Mouse (Mus musculus) neural tube, embryonic 10.5 days (tissue): ENCODE measurements around the gene Lrrc66.

Experiments used
- DNase-seq: peaks from one replicate; pipeline ENCODE4 v3.0.0-alpha.2; 2017; ENCODE audit warnings: low spot score; ENCODE audit errors: extremely low spot score

Lrrc66 gene

DNA sequence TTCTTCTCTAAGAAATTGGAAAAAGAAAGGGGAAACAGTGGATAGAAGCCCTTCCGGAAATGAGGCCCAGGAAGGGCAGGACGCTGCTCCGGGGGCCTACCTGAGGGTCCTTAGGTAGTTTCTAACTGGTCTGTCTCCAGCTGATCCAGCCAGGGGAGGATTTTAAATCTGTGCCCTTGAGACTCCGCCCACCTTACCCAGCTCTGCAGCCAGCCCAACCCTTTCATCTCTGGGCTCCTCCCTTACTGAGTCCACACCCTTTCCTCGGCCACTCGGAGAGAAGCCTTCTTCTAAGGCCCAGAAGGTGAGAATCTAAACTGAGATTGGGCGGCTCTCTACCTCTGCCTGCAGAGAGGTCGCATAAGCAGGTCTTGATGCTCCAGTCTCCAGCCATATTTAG is at the start of gene Lrrc66:
Lrrc66 (minus strand) TSS at position 236 of the 400 bp plus-strand sequence.
- DNase-seq: no peak

DNA sequence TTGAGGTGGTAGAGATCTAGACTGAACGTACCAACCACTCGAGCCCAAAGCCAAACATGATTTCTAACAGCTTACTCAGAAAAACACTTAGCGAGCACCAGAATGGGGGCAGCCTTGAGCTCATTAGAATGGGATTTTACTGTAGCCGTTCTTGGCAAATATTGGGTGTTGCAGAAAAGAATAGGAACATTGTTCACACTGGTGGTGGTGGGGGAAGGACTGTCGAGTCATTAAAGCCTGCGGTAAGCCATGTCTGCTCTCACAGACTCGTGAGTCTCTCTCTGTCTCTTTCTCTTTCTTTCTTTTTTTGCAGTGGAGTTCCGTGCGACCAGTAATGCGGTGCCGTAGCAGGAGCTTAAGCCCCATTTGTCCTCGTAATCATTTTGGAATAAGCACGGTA is 44.3 kb upstream of the Lrrc66 start:
- no peak for DNase-seq

DNA sequence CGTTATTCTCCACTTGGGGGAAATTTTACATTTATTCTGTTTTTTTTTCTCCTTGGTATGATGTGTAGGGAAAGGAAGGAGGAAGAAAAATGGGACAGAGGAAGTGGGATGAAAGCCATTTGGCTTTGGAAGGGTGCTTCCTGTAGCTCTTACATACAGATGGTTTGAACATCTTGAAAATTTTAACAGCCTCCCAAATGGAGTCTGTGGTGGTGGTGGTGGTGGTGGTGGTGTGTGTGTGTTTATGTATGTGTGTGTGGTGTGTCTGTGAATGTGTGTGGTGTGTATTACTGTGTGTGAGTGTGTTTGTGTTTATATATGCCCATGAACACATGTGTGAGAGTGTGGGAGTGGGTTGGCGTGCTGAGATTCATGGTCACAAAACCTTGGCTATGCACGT is 43.3 kb upstream of the Lrrc66 start:
- no peak for DNase-seq

DNA sequence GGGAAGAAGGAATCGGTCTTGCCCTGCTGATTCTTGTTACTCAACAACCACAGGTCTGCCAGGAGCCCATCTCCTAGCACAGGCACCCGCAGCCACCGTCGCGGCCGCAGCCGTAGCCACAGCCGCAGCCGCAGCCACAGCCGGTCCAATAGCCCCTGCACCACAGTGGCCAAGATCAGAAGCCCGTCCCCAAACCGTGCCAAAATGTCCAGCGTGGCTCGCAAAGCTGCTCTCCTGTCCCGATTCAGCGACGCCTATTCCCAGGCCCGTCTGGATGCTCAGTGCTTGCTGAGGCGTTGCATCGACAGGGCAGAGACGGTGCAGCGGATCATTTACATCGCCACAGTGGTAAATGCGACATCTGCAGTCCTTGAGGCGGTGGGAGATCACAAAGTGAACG is 37.1 kb upstream of the Lrrc66 start:
- DNase-seq: no peak

DNA sequence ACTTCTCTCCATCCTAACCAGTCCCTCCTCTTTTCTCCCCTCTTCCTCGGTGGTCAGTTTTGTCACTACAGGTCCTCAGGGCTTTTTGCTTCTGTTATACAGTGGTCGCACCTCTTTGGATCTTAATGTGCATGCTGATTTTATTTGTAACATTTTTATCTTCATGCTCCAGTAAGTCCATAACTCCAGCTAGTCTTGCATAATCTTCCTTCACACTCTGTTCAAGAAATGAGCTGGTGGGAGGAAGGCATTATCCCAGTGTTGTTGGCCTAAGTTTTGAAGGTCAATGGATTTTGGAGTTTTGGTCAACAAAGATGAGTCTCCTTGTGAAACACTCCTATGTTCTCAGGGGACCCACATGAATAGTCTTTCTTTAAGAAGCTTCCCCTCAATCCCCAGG is 35.6 kb upstream of the Lrrc66 start:
- no peak for DNase-seq

DNA sequence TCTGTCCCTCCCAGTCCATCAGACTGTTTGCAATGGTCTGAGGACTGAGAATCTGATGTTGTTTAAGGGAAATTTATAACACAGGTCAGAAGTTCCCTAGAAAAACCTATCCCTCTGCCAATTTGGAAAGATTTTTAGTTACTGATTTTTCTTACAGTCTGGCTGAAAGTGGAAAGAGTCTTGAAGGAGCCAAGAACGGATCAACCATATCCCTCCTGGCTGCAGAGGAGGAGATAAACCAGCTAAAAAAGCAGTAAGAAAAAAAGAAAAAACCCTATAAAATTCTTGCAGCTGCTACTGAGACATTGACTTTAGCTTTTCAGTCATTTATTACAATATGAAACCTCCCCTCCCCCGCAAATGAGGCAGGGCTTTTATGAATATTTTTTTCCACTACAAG is 34.4 kb upstream of the Lrrc66 start:
- no peak for DNase-seq

DNA sequence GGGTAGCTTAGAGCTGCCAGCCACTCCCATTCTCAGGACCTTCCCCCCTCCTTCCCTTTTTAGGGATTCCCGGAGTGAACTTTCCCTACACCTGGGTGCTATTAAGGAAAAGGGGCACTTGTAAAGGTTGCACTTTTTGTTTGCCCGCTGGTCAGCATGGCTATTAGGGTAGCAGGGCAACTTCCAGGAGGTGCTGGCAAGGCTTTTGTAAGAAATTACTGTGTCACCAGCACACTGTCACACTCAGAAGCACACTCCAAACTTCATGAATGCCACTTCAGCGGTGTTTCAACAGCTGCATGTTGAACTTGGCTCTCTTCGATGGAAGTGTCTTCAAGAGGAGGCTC is 19.5 kb upstream of the Lrrc66 start:
- peak; percentile 50 for DNase-seq

DNA sequence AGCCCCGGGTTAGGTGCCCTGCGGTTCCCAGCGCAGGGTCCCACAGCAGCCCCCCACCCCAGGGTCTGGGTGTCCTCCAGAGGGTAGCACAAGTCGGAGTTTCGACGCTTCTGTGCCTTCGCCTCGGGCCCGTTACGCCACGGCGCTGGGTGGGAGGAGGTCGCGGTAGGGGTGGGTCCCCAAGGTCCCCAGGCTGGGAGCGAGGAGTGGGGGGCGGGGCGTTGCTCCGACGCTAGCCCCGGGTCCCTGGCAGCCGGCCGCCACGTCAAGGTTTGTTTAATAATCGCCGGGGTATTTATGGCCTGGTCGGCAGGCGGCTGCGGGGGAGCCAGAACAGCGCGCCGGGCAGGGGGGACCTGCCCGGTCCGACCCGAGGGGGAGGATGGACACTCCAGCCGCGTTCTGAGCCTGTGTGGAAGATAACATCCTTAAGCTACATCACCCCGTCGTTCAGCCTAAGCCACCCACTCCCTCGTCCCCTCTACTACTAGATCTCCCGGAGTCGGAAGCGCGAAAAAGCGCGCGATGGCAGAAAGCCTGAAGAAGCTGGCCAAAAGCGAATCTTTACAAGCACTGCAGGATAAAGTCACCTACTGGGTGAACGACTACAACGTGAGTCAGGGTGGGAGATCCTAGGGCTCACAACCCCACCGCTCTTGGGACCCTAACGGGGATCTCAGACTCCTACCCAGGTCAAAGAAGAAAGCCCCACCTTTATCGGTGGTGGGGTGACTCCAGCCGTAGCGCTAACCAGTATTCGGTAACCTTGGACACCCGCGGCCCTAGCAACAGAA is 18.9 kb upstream of the Lrrc66 start, which contains the start of gene Spata18:
Spata18 (plus strand) TSS at position 319 of the 794 bp plus-strand sequence.
- DNase-seq: peak; percentile 59

DNA sequence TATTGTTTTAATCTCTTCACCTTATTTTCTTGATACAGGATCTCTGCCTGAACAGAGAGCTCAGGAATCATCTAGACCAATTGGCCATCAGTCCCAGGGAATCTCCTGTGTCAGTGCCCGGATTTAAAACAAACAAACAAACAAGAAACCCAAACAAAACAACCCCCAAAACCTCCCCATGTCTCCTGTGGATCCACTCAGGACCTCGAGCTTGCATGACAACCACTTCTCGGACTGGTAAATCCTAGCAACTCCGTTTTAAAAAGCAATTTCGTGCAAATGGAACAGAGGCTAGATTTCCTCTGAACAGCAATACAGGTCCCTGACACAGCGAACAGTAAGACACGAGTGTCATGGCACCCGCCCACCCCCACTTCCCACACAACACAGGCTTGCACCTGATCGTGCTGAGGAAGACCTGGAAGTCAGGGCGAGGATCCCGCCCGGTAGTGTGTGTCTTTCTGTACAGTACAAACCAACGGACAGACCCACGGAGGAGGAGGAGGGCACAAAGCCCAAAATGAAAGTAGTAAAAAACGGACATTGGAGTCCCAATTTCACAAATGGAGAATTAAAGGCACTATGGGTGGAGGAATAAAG is 18.1 kb upstream of the Lrrc66 start:
- peak; percentile 54 for DNase-seq

DNA sequence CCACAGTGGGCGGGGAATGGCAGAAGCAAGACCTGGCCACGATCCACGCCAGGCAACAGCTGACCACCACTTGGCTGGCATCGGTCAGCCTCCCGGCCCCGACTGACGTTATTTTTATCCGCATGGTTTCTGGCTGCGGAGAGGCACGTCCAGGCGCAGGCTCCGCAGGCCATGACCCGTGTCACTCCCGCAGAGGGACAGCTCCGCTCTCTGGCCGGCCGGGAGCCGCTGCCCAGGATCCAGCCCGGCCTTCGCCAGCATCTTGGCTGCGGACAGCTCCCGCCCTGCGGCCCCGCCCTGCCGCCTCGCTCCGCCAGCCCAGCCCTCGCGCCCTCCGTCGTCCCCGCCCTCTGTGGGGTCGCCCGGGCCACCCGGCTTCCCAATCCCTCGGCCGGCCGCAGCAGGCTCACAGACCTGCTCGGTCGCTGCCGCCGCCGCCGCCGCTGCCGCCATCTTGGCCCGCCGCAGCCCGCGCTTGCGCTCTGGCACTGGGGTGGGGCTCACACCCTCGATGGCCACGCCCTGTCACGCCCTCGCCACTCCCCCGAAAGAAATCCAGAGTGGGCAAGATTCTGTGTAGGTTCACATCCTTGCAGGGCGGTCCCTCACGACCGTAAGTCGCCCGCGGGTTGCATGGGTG is 15.1 kb upstream of the Lrrc66 start, which contains the start of gene Sgcb:
Sgcb (minus strand) TSS at position 530 of the 640 bp plus-strand sequence.
- peak; percentile 90 for DNase-seq

DNA sequence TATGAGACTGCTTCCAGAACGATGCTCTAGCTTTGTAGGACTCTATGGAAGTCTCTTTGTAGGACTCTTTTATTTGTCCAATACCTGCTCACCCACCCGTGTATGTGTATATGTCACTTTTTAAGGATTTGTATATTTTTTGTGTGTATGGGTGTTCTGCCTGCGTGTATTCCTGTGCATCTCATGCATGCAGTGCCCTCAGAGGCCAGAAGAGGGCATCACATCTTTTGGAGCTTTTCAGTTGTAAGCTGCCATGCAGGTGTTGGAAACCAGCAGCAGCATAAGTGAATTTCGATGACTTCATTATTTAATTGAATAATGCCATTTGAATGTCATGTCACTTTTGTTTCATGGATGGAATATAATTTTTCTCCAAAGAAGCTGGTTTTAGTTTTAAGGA is 9.8 kb upstream of the Lrrc66 start:
- DNase-seq: peak; percentile 36

DNA sequence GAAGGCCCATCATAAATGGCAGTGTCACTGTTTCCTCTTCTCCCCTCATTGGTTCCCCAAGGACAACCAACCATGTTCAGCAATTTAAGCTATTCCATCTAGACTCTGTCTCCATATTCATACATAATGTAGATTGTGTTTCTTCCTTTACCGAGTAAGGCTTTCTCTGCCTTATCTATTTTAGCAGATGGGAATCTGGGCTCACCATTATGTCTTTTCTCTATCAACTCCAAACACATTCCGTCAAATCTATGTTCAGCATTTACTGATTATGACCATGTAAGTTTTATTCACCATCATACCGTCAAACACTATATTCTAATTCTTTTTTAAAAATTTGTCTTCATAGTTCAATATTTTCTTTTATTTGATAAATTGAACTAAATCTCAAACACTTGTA is 8.7 kb upstream of the Lrrc66 start:
- no peak for DNase-seq

DNA sequence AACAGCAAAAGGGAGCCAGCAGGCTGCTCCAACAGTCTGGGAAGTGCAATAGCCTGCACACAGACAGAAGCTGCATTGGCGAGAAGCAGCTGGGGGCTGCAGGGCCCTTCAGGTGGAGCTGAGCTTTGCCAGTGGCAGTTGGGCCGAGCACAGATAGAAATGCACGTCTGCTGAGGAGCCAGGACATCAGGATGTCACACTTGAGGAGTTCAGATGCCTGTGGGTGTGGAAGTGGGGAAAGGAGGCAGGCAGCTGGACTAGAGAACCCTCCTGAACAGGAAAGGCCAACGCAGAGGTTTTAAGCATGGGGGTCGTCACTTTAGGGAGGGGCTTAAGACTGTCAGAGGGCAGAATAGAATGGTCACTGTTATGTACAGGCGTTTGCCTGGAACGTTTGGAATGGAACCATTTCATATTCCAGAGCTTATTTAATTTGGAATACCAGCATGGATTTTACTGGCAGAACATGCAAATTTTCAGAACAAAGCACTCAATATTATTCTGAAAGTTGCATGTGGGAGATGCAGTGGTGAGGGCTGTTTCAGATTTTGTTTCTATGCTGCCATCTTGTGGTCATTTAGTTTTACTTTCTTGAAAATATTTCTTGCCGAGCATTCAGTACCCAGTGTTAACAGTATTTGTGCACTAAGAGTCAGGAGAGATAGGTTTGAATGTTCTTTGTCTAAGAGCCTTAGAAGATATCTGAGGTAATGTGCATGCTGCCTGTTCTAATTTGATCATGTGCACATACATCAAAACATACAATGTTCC is 5.2 kb upstream of the Lrrc66 start:
- DNase-seq: no peak

DNA sequence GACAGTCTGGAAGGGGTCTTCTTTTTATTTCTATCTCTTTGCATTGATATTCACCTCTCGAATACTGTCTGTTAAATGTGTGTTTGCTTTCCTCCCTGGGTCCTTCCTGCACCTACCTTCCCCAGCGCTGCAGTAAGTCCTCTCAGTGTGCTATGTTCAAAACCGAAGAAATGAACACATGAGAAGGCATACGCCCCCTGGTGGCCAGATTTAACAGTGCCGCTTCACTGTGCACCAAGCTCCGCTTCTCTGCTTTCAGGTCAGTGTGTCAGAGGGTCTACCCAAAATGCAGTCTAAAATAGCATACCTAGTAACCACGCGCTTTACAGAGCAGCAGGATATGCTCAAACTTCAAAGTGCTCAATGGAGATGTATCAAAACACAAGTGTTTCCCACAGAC is 815 bp upstream of the Lrrc66 start:
- peak; percentile 77 for DNase-seq

DNA sequence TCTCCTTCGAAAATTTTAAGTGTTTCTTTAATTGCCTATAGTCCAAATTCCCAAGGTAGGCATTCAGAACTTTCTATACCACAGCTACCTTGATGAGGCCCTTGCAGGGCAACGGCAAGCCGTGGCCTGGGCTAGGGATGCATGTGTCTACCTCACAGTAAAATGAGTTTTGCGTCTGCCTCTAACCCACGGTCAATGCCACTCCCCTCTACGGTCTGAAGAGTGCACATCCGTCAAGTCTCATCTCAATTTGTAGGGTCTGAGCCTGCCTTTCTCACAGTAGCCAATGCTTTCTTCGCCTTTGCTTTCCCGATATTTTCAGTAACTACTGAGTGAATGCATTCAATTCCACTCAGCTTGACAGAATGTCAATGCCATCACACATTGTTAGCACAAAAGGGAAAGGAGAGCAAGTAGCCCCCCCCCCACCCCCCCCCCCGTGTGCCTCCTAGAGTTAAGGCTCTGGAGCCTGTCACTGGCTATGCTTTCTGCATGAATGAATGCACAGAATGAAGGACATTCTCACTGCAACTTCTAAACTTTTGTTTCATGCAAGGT is 1.2 kb downstream of the Lrrc66 start:
- DNase-seq: no peak

DNA sequence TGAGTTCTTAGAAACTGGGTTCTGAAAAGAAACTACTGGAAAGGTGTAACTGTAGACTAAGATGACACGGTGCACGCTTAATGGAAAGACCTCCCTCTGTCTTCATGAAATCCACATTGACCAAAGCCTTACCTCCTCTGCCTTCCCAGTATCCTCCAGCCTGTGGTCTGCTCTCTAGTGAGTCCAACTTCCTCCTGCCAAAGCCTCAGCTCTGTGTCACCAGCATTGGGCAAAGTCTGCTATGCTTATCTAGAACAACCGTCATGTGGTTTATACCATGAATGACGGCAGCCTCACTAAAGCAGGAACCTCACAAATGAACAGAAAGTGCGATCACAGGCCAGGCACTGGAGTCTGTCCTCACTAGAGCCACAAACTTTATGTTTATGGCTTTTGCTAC is 2.2 kb downstream of the Lrrc66 start:
- DNase-seq: no peak

DNA sequence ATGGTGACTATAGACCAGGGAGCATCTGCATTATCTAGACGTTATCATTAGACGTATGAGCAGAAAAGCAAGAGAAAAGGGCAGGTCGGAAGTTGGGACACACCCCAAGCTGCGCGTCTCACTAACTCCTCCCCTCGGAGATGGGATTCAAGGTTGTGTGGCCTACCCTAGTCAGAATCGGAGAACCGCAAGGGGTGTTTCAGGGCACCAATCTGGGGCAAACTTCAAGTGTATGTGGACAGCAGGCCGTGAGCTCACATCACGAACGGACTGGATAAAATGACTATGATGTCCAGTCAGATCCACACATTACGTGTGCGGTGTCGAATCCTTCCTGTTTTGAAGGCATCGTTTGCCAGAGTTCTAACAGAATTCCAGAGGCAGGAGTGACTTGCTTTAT is 4.3 kb downstream of the Lrrc66 start:
- DNase-seq: no peak

DNA sequence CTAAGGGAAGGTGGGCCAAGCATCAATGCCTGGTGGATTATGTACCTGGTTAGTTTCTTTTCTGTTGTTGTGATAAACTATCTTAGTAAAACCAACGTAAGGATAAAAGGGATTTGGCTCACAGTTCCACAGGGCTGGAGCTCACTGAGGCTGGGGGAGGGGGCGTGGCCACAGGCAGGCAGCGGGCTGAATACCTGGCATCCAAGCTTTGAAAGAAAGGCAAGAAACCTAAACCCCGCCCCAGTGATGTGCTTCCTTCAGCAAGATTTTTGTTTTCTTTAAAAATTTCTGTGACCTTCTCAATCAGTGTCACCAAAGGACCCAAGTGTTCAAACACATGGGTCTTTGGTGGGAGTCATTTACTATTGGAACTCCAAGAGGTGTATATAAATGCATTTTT is 4.8 kb downstream of the Lrrc66 start:
- no peak for DNase-seq

DNA sequence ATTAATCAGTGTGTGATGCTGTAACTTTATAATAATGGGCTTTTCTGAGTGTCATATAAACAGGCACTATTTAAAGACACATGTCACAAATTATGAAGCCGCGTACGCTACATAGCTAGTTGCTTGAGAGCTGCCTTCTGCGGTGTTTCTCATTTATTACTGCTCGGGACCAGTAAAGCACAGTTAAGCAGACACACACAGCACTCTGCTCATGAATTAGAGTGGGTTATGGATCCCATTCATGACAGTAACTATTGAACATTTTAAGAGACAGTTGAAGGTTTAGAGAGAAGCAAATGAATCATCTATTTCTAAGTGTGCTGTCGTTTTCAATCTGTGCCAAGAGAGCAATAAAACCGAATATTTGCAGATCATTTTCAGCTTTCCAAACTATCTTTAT is 5.5 kb downstream of the Lrrc66 start:
- DNase-seq: no peak

DNA sequence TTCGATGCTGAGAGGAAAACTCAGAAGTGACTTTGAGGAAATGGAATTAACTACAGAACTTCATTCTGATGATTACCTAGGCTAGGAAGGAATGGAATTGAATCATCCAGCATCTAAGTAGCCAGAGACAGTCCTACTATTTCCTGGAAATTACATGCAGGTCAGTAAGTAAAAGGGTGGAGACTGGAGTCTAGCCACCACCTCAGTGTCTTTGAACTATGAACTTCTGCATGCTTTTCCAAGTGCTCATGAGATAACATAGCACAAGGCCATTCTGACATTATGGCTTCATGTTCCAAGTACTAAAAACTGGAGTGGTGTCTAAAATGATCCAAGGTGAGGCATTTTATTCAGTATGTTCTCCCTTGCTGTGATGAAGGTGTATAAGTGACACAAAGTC is 6.8 kb downstream of the Lrrc66 start:
- no peak for DNase-seq

DNA sequence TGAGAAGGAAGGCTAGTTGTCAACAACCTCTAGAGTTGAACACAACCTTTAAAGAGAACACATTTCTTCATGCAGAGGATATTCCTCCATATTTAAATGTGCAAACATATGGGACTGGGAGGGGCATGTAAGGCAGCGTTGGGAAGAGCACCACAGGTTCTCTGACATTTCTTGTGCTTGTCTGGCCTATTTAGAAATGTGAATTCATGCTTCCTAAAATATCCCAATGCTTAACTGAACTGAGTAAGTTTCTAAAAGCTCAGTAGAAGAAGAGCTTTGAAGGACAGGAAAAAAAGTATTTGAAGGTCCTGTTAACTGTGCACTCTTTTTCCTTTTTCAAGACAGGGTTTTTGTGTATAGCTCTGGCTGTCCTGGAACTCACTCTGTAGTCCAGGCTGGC is 13.4 kb downstream of the Lrrc66 start:
- no peak for DNase-seq

DNA sequence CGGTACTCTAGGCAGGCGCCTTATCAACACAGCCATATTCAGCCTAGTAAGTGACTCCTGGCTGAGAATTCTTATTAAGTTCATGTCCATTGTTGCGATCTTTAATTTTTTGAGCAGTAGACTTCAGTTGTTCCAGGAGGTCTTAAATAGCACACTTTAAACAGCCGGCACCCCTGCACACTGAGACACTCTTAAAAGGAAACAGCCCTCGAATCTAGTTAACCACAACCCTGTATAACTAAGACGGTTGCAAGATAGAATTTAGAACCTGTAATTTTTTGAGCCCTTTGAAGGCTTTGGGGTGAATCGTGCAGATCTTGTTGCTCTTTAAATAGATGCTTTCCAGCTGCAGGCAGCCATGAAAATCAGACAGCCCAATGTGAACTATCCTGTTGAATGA is 17.1 kb downstream of the Lrrc66 start:
- DNase-seq: no peak
